Mouse (Mus musculus) right cerebral cortex, postnatal 4 days (tissue): ENCODE results near the gene Fads6.
A peak's percentile ranks its signal among the peaks of the same experiment; 100 is the strongest.

ENCODE experiments used
- DNase-seq: peaks from one replicate; pipeline ENCODE4 v3.0.0-alpha.2; 2022

Fads6 gene

GRCm38 (mm10) chr11:115274771-115275170 lies 22.7 kb downstream of the Fads6 start:
- no peak for DNase-seq

GRCm38 (mm10) chr11:115274178-115274577 lies 23.3 kb downstream of the Fads6 start:
- DNase-seq = no peak

- DNase-seq = no peak
Measured at GRCm38 (mm10) chr11:115273735-115274134, 23.7 kb downstream of the Fads6 start.

- DNase-seq = no peak
Measured at GRCm38 (mm10) chr11:115272894-115273498, 24.5 kb downstream of the Fads6 start.

- DNase-seq = no peak
Measured at GRCm38 (mm10) chr11:115271481-115271880, 26.0 kb downstream of the Fads6 start.

GRCm38 (mm10) chr11:115271052-115271451 lies 26.4 kb downstream of the Fads6 start:
- no peak for DNase-seq

GRCm38 (mm10) chr11:115270148-115270861 lies 27.2 kb downstream of the Fads6 start:
- DNase-seq = peak; percentile 87

- DNase-seq = no peak
Measured at GRCm38 (mm10) chr11:115269330-115270066, 28.0 kb downstream of the Fads6 start.

- DNase-seq = no peak
Measured at GRCm38 (mm10) chr11:115267958-115268357, 29.5 kb downstream of the Fads6 start.

- DNase-seq = no peak
Measured at GRCm38 (mm10) chr11:115267061-115267883, 30.2 kb downstream of the Fads6 start, which contains the start of gene Grin2c. Gene Grin2c (minus strand): TSS chr11:115267243.

- DNase-seq = no peak
Measured at GRCm38 (mm10) chr11:115266400-115266778, 31.1 kb downstream of the Fads6 start.

GRCm38 (mm10) chr11:115265771-115266399 lies 31.6 kb downstream of the Fads6 start:
- DNase-seq = no peak

GRCm38 (mm10) chr11:115264862-115265668 lies 32.4 kb downstream of the Fads6 start:
- DNase-seq = peak; percentile 56

- no peak for DNase-seq
Measured at GRCm38 (mm10) chr11:115264136-115264861, 33.2 kb downstream of the Fads6 start.

GRCm38 (mm10) chr11:115262954-115263353 lies 34.5 kb downstream of the Fads6 start:
- DNase-seq = no peak

GRCm38 (mm10) chr11:115259134-115259533 lies 38.3 kb downstream of the Fads6 start:
- DNase-seq = no peak

GRCm38 (mm10) chr11:115257775-115258510 lies 39.5 kb downstream of the Fads6 start:
- no peak for DNase-seq

GRCm38 (mm10) chr11:115251258-115251657 lies 46.2 kb downstream of the Fads6 start:
- DNase-seq = no peak

- no peak for DNase-seq
Measured at GRCm38 (mm10) chr11:115250405-115251090, 46.9 kb downstream of the Fads6 start.
